Mouse (Mus musculus): ENCODE measurements around the gene Ssbp4. TPM values are rescaled to one million over a fixed set of nuclear protein-coding genes. Genes with fewer than 3 reads are reported as not detected.

Ssbp4 gene
- polyA plus RNA-seq (2014; fragmentation: Nextera tagmentation; extraction: Ambion mirVana) = 144 and 173 TPM in 2 replicates

DNA sequence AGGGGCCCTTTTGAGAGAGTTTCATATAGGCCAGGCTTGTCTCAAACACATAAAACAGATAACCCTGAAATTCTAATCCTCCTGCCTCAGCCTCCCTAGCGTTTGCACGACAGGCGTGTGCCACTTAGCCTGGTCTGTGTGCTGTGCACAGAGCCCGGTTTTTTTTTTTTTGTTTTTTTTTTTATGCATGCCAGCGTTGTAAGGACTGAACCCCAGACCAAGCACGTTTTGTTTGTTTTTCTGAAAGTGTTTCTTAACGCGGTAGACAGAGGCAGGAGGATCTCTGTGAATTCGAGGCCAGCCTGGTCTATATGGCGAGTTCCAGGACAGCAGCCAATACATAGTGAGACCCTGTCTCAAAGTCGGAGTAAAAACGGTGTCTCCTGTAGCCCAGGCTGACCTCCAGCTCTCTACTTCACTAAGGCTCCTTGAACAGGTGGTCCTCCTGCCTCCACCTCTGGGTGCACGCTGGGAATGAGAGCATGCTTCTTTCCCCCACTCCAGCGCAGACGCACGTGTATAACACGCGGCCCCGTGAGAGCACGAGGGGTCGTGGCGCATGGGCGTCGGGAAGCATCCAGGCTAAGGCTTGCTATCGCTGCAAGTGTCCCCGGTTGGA is at the start of gene Ssbp4:
Gene Ssbp4, minus strand, starts transcription at position 124 of the 619 bp plus-strand sequence.
- ATAC-seq (replicated peaks; ENCODE audit: low FRiP score) = no peak
- Histone ChIP-seq H3K4me2 (peak within 1 kb of the TSS; percentile 100), H3K4me3 (ENCODE audit: low read depth, low read length) (peak within 1 kb of the TSS; percentile 92), H3K4me1 (replicated peaks; ENCODE audit: control insufficient read depth, insufficient read depth, low read length) (peaks cover 36% of the 10 kb centered on the region), H3K9me3 (ENCODE audit: control insufficient read depth, low read length) (no peaks in the 10 kb centered on the region), H3K27ac (ENCODE audit: low read depth, low read length) (peak within 1 kb of the TSS; percentile 99), H3K36me3 (ENCODE audit: control insufficient read depth, insufficient read depth, low read length) (0 out of 2 replicates have a peak, but pooled peaks cover 2% of the 10 kb centered on the region), H3K27me3 (replicated peaks; ENCODE audit: control insufficient read depth, insufficient read depth, low read length) (no peaks in the 10 kb centered on the region), H3K9ac (ENCODE audit: low read depth, low read length) (peak within 1 kb of the TSS; percentile 98)
- DNase-seq (ENCODE audit: low spot score) = no peak
- 4% methylated on average over 26 of the region's 26 CpGs for WGBS

DNA sequence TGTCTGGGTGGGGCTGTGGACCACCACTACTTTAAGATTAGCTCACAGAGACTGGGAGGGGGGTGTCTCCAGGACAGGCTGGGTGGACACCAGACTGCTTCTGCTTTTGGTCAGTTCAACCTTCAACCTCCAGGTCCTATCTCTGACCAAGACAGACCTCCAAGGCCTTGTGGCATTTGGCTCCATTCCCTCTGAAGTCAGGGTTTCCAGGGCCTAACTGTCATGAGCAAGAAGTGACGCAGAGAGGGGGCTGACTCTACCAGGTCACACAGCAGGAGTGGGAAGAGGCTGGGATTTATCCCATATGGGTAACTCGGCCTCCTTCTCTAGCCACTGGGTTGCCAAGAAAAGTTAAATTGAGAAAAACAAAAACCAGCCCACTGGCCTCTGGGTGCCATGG is 49.1 kb upstream of the Ssbp4 start:
- Histone ChIP-seq H3K36me3 (ENCODE audit: control insufficient read depth, insufficient read depth, low read length) (no peaks in the 10 kb centered on the region), H3K4me1 (replicated peaks; ENCODE audit: control insufficient read depth, insufficient read depth, low read length) (peaks cover 23% of the 10 kb centered on the region), H3K9me3 (ENCODE audit: control insufficient read depth, low read length) (no peaks in the 10 kb centered on the region), H3K9ac (ENCODE audit: low read depth, low read length) (0 out of 2 replicates have a peak overlapping the region, but pooled peaks have one; percentile 15), H3K4me3 (ENCODE audit: low read depth, low read length) (no peak overlapping the region), H3K27ac (ENCODE audit: low read depth, low read length) (no peak overlapping the region), H3K27me3 (replicated peaks; ENCODE audit: control insufficient read depth, insufficient read depth, low read length) (no peaks in the 10 kb centered on the region), H3K4me2 (peak overlapping the region; percentile 99; the same call in 1 of the 2 replicates)
- DNase-seq (ENCODE audit: low spot score) = no peak
- WGBS = 83% methylated on average over 2 of the region's 2 CpGs
- ATAC-seq (replicated peaks; ENCODE audit: low FRiP score) = no peak

DNA sequence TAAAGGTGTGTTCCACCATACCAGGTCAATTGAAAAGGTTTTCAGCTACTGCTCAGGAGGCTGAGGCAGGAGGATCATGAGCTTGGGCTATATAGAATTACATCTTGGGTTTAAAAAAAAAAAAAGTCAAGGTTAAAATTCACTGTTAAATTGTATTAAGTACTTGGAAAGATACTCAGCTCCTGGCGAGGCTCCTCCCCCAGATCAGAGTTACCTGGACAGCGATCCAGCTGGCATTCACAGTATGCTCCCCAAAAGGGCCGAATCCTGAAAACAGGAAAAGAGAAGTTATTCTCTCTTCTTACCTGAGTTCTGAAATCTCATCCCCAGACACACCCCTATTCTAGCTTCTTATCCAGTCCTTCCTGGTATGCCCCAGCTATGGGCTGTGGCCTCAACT is 48.5 kb upstream of the Ssbp4 start:
- ATAC-seq (replicated peaks; ENCODE audit: low FRiP score) (no peak), DNase-seq (ENCODE audit: low spot score) (no peak)
- Histone ChIP-seq H3K4me1 (replicated peaks; ENCODE audit: control insufficient read depth, insufficient read depth, low read length) (peaks cover 23% of the 10 kb centered on the region), H3K27ac (ENCODE audit: low read depth, low read length) (no peak overlapping the region), H3K4me3 (ENCODE audit: low read depth, low read length) (no peak overlapping the region), H3K27me3 (replicated peaks; ENCODE audit: control insufficient read depth, insufficient read depth, low read length) (no peaks in the 10 kb centered on the region), H3K9me3 (ENCODE audit: control insufficient read depth, low read length) (no peaks in the 10 kb centered on the region), H3K36me3 (ENCODE audit: control insufficient read depth, insufficient read depth, low read length) (no peaks in the 10 kb centered on the region; the same call in 1 of the 2 replicates), H3K9ac (ENCODE audit: low read depth, low read length) (no peak overlapping the region), H3K4me2 (no peak overlapping the region)
- WGBS = 93% methylated on average over 3 of the region's 3 CpGs

DNA sequence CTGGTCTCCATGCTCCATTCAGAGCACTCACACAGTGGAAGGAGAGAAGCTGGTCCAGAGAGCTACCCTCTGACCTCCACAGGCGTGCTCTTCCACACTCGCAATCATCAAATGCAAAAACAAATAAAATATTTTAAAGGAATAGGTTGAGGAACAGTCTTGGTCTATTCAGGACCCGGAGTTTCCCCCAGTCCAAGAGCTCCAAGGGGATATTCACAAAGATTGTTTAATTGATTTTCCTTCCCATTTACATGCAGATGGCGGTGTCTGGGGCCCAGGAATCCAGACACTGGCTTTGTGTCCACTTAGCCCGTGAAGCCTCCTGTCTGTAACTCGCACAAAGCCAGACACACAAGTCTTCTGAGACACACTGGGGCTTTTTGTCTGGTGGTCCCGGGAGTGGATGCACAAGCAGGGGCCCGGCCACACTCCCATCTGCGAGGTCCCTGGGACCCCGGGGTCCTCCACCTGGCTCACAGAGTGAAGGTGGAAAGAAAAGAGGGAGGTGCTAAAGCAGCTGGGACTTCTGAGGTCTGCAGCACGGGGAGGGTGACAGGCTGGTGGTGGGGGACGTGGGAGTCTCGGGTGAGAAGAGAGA is 47.6 kb upstream of the Ssbp4 start:
- Histone ChIP-seq H3K9ac (ENCODE audit: low read depth, low read length) (no peak overlapping the region), H3K4me3 (ENCODE audit: low read depth, low read length) (no peak overlapping the region), H3K27ac (ENCODE audit: low read depth, low read length) (no peak overlapping the region), H3K4me2 (no peak overlapping the region), H3K4me1 (replicated peaks; ENCODE audit: control insufficient read depth, insufficient read depth, low read length) (peaks cover 19% of the 10 kb centered on the region), H3K36me3 (ENCODE audit: control insufficient read depth, insufficient read depth, low read length) (peaks cover 5% of the 10 kb centered on the region; the same call in 1 of the 2 replicates), H3K27me3 (replicated peaks; ENCODE audit: control insufficient read depth, insufficient read depth, low read length) (no peaks in the 10 kb centered on the region), H3K9me3 (ENCODE audit: control insufficient read depth, low read length) (no peaks in the 10 kb centered on the region)
- DNase-seq (ENCODE audit: low spot score) (no peak), ATAC-seq (replicated peaks; ENCODE audit: low FRiP score) (no peak)
- WGBS = 84% methylated on average over 13 of the region's 13 CpGs

DNA sequence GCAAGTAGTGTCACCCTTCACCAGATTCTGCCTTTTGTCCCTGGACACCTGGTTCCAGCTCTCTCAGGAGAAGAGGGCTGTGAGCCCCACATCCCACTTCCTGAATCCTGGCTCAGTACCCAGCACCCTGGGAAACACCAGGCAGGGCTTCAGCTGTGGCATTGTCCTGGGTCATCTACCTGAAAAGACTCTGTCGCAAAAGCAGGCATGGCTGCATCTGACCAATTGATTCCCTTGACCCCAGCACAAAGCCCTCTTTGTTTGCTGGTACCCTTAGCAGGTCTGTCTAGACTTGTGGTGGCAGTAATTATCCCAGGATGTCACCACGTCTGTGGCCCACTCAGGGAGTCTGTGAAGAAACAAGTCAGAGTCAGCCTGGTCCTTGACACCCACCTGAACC is 46.8 kb upstream of the Ssbp4 start:
- DNase-seq (ENCODE audit: low spot score) = no peak

DNA sequence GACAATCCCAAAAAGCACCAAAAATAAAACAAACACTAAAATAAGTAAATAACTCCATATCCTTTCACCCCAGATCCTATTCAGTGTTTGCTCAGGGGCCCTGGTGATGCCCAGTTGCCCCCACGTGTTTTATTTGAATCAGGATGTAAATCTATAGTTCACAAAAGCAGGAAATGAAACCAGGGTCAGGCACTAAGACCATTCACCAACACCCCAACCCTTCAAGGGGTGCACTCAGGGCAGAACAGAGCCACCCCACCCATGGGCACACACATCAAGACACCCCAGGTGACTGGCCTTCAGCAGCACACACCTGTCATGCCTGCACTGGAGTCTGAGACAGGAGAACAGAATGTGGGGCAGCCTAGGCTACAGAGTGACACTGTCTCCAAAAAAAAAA is 45.4 kb upstream of the Ssbp4 start:
- Histone ChIP-seq H3K9ac (ENCODE audit: low read depth, low read length) (no peak overlapping the region), H3K9me3 (ENCODE audit: control insufficient read depth, low read length) (no peaks in the 10 kb centered on the region), H3K36me3 (ENCODE audit: control insufficient read depth, insufficient read depth, low read length) (peaks cover 13% of the 10 kb centered on the region), H3K4me2 (no peak overlapping the region), H3K27ac (ENCODE audit: low read depth, low read length) (no peak overlapping the region), H3K4me1 (replicated peaks; ENCODE audit: control insufficient read depth, insufficient read depth, low read length) (peaks cover 16% of the 10 kb centered on the region), H3K27me3 (replicated peaks; ENCODE audit: control insufficient read depth, insufficient read depth, low read length) (no peaks in the 10 kb centered on the region), H3K4me3 (ENCODE audit: low read depth, low read length) (no peak overlapping the region)
- WGBS = 30% methylated on average over 1 of the region's 1 CpGs
- ATAC-seq (replicated peaks; ENCODE audit: low FRiP score) (no peak), DNase-seq (ENCODE audit: low spot score) (no peak)

More for the DNA sequence above, 46.8 kb upstream of the Ssbp4 start:
- peaks cover 8% of the 10 kb centered on the region; the same call in 1 of the 2 replicates for H3K36me3 ChIP-seq (ENCODE audit: control insufficient read depth, insufficient read depth, low read length)
- H3K9me3 ChIP-seq (ENCODE audit: control insufficient read depth, low read length) = no peaks in the 10 kb centered on the region
- no peaks in the 10 kb centered on the region for H3K27me3 ChIP-seq (replicated peaks; ENCODE audit: control insufficient read depth, insufficient read depth, low read length)
- no peak overlapping the region for H3K27ac ChIP-seq (ENCODE audit: low read depth, low read length)
- no peak overlapping the region for H3K4me3 ChIP-seq (ENCODE audit: low read depth, low read length)
- no peak for ATAC-seq (replicated peaks; ENCODE audit: low FRiP score)
- 77% methylated on average over 2 of the region's 2 CpGs for WGBS
- H3K9ac ChIP-seq (ENCODE audit: low read depth, low read length) = no peak overlapping the region
- H3K4me2 ChIP-seq = no peak overlapping the region
- peaks cover 13% of the 10 kb centered on the region for H3K4me1 ChIP-seq (replicated peaks; ENCODE audit: control insufficient read depth, insufficient read depth, low read length)

DNA sequence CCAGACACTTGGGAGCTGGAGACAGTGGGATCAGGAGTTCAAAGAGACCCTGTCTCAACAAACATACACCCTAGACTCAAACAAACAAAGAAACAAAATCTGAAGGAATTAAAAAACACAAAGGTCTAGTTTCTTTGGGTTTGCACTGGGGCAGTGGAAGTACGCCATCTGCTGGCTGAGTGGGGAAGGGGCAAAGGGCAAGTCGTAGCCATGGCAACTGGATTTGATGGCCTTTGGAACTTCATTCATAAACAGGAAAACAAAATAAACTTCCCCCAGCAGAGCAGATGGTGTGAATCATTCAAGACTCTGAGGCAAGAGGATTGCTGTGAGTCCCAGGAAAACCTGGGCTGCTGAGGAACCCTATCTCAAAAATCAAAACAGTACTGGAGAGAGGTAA is 44.6 kb upstream of the Ssbp4 start:
- H3K36me3 ChIP-seq (ENCODE audit: control insufficient read depth, insufficient read depth, low read length) = peaks cover 15% of the 10 kb centered on the region
- H3K4me2 ChIP-seq = no peak overlapping the region
- H3K27ac ChIP-seq (ENCODE audit: low read depth, low read length) = no peak overlapping the region

DNA sequence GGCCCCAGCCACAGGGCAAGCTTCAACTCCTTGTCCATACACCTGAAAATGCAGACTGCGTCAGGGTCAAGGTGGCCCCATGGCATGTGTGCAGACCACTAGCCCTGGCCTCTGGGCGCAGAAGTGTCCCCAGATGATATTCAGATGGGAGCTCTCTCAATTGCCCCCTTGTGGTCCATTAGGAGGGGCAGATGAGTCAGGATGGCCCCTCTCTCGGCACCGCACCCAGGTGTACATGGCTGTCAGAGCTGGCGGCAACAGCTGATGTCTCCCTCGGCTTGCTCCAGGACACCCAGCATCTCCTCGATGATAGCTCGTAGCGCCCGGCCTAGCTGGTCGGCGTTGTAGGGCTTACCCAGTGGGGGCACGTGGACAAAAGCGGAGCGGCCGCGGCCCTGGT is 41.7 kb upstream of the Ssbp4 start:
- H3K4me2 ChIP-seq = no peak overlapping the region
- H3K9me3 ChIP-seq (ENCODE audit: control insufficient read depth, low read length) = no peaks in the 10 kb centered on the region
- ATAC-seq (replicated peaks; ENCODE audit: low FRiP score) (no peak), DNase-seq (ENCODE audit: low spot score) (no peak)
- no peak overlapping the region for H3K4me3 ChIP-seq (ENCODE audit: low read depth, low read length)
- H3K9ac ChIP-seq (ENCODE audit: low read depth, low read length) = no peak overlapping the region
- H3K27me3 ChIP-seq (replicated peaks; ENCODE audit: control insufficient read depth, insufficient read depth, low read length) = no peaks in the 10 kb centered on the region
- H3K4me1 ChIP-seq (replicated peaks; ENCODE audit: control insufficient read depth, insufficient read depth, low read length) = peaks cover 35% of the 10 kb centered on the region
- 93% methylated on average over 17 of the region's 17 CpGs for WGBS
- no peak overlapping the region for H3K27ac ChIP-seq (ENCODE audit: low read depth, low read length)
- peaks cover 15% of the 10 kb centered on the region for H3K36me3 ChIP-seq (ENCODE audit: control insufficient read depth, insufficient read depth, low read length)

More for the DNA sequence above, 44.6 kb upstream of the Ssbp4 start:
- no peaks in the 10 kb centered on the region for H3K9me3 ChIP-seq (ENCODE audit: control insufficient read depth, low read length)
- H3K9ac ChIP-seq (ENCODE audit: low read depth, low read length) = no peak overlapping the region
- H3K27me3 ChIP-seq (replicated peaks; ENCODE audit: control insufficient read depth, insufficient read depth, low read length) = no peaks in the 10 kb centered on the region
- WGBS = 48% methylated on average over 2 of the region's 2 CpGs
- no peak overlapping the region for H3K4me3 ChIP-seq (ENCODE audit: low read depth, low read length)
- H3K4me1 ChIP-seq (replicated peaks; ENCODE audit: control insufficient read depth, insufficient read depth, low read length) = peaks cover 19% of the 10 kb centered on the region
- ATAC-seq (replicated peaks; ENCODE audit: low FRiP score) (no peak), DNase-seq (ENCODE audit: low spot score) (no peak)

DNA sequence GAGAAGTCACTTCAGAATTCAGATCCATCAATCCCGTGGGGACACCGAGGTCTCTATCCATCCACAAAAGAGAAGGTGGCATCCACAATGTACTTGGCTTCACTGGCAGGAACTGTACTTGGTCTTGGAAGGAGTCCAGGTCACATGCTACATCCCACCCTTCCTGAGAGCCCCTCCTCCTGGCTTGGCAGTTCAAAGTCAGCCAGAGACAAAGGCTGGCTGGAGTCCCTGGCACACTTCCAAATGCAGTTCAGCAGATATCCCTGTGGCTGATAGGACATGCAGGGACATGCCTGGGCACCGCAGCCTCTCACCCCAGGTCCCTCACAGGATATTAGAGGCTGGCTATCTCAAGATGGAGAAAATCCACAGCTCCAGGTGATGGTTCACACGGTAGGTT is 40.7 kb upstream of the Ssbp4 start:
- ATAC-seq (replicated peaks; ENCODE audit: low FRiP score) = 0 out of 2 replicates have a peak, but pooled peaks have one; percentile 11
- WGBS = 80% methylated on average over 4 of the region's 4 CpGs
- peaks cover 35% of the 10 kb centered on the region for H3K4me1 ChIP-seq (replicated peaks; ENCODE audit: control insufficient read depth, insufficient read depth, low read length)

More for the DNA sequence above, 40.7 kb upstream of the Ssbp4 start:
- DNase-seq (ENCODE audit: low spot score) = no peak
- H3K27me3 ChIP-seq (replicated peaks; ENCODE audit: control insufficient read depth, insufficient read depth, low read length) = no peaks in the 10 kb centered on the region
- H3K27ac ChIP-seq (ENCODE audit: low read depth, low read length) = no peak overlapping the region
- H3K36me3 ChIP-seq (ENCODE audit: control insufficient read depth, insufficient read depth, low read length) = peaks cover 15% of the 10 kb centered on the region
- no peak overlapping the region for H3K9ac ChIP-seq (ENCODE audit: low read depth, low read length)
- no peak overlapping the region for H3K4me2 ChIP-seq
- H3K4me3 ChIP-seq (ENCODE audit: low read depth, low read length) = no peak overlapping the region
- no peaks in the 10 kb centered on the region for H3K9me3 ChIP-seq (ENCODE audit: control insufficient read depth, low read length)
